Mouse (Mus musculus) kidney, adult 2 months (tissue): ENCODE measurements at regions not wholly inside any gene's neighbourhood (a gene's known extent, or its start where the extent isn't known, plus 50 kb on each side); places are given as distances from the start of the nearest gene placed in this dataset.

Experiments
- CTCF ChIP-seq: fragments of 200-500 bp; conservative IDR thresholded peaks from 2 replicates; pipeline ENCODE4 v1.5.1; 2011; ENCODE audit warnings: low read depth, mild to moderate bottlenecking, control low read depth, low read length, moderate library complexity, mixed read lengths; ENCODE audit not compliant: insufficient read depth, insufficient read length
- POLR2A ChIP-seq: fragments of 200-500 bp; IDR thresholded peaks from one replicate; pipeline ENCODE4 v1.6.1; 2011; ENCODE audit warnings: low read depth, low read length, control low read depth

- TF ChIP-seq POLR2A (no peak), CTCF (no peak)
Measured at GRCm38 (mm10) chr11:112667311-112667710, 114.7 kb upstream of the Sox9 start.
